Mouse (Mus musculus): Measurements from ENCODE around the gene Mrps27. TPM values are rescaled to one million over a fixed set of nuclear protein-coding genes. Genes with fewer than 3 reads are reported as not detected.
A peak's percentile ranks its signal among the peaks of the same experiment; 100 is the strongest.

Gene Mrps27
- polyA plus RNA-seq, 1 experiment from 2014 or later, result 29.9 TPM

- Histone ChIP-seq H3K36me3 (ENCODE audit: control insufficient read depth, insufficient read depth, low read length) (no peaks in the 10 kb centered on the region), H3K9me3 (ENCODE audit: control insufficient read depth, low read length) (no peaks in the 10 kb centered on the region), H3K4me2 (replicated peaks; ENCODE audit: low read depth) (no peak overlapping the region), H3K27ac (replicated peaks) (no peak overlapping the region), H3K4me1 (replicated peaks; ENCODE audit: control insufficient read depth, insufficient read depth) (no peaks in the 10 kb centered on the region), H3K27me3 (ENCODE audit: control insufficient read depth, insufficient read depth, low read length) (no peaks in the 10 kb centered on the region), H3K4me3 (ENCODE audit: low read depth, low read length) (no peak overlapping the region), H3K9ac (ENCODE audit: low read length) (no peak overlapping the region)
- peak; percentile 81 for DNase-seq (ENCODE audit: low spot score)
- TF ChIP-seq EP300 (optimal IDR thresholded peaks at IDR 0.05) (no peak), CTCF (IDR thresholded peaks at IDR 0.05; ENCODE audit: low read depth) (peak; percentile 97)
- whole genome bisulfite sequencing, result 35% methylated on average over 6 of the region's 6 CpGs
- no peak for ATAC-seq (ENCODE audit: low FRiP score, low TSS enrichment)
Measured at GRCm38 (mm10) chr13:99375550-99375949, 31.0 kb downstream of the Mrps27 start.

GRCm38 (mm10) chr13:99377055-99377454, 32.5 kb downstream of the Mrps27 start:
- 75% methylated on average over 6 of the region's 6 CpGs for WGBS
- H3K4me3 ChIP-seq (ENCODE audit: low read depth, low read length), result no peak overlapping the region
- no peaks in the 10 kb centered on the region for H3K4me1 ChIP-seq (replicated peaks; ENCODE audit: control insufficient read depth, insufficient read depth)
- H3K4me2 ChIP-seq (replicated peaks; ENCODE audit: low read depth), result no peak overlapping the region
- H3K27me3 ChIP-seq (ENCODE audit: control insufficient read depth, insufficient read depth, low read length), result no peaks in the 10 kb centered on the region
- no peaks in the 10 kb centered on the region for H3K36me3 ChIP-seq (ENCODE audit: control insufficient read depth, insufficient read depth, low read length)
- TF ChIP-seq CTCF (IDR thresholded peaks at IDR 0.05; ENCODE audit: low read depth) (no peak), EP300 (optimal IDR thresholded peaks at IDR 0.05) (no peak)
- DNase-seq (ENCODE audit: low spot score), result no peak
- no peak for ATAC-seq (ENCODE audit: low FRiP score, low TSS enrichment)
- no peak overlapping the region for H3K27ac ChIP-seq (replicated peaks)
- H3K9me3 ChIP-seq (ENCODE audit: control insufficient read depth, low read length), result no peaks in the 10 kb centered on the region
- no peak overlapping the region for H3K9ac ChIP-seq (ENCODE audit: low read length)

- Histone ChIP-seq H3K9me3 (ENCODE audit: control insufficient read depth, low read length) (no peaks in the 10 kb centered on the region), H3K9ac (ENCODE audit: low read length) (no peak overlapping the region), H3K4me2 (replicated peaks; ENCODE audit: low read depth) (no peak overlapping the region), H3K27ac (replicated peaks) (no peak overlapping the region), H3K27me3 (ENCODE audit: control insufficient read depth, insufficient read depth, low read length) (no peaks in the 10 kb centered on the region), H3K4me3 (ENCODE audit: low read depth, low read length) (no peak overlapping the region), H3K4me1 (replicated peaks; ENCODE audit: control insufficient read depth, insufficient read depth) (no peaks in the 10 kb centered on the region), H3K36me3 (ENCODE audit: control insufficient read depth, insufficient read depth, low read length) (no peaks in the 10 kb centered on the region)
- ATAC-seq (ENCODE audit: low FRiP score, low TSS enrichment) (no peak), DNase-seq (ENCODE audit: low spot score) (no peak)
- TF ChIP-seq CTCF (IDR thresholded peaks at IDR 0.05; ENCODE audit: low read depth) (no peak), EP300 (optimal IDR thresholded peaks at IDR 0.05) (no peak)
- WGBS, result 95% methylated on average over 1 of the region's 1 CpGs
Measured at GRCm38 (mm10) chr13:99378223-99378622, 33.6 kb downstream of the Mrps27 start.

- WGBS, result 55% methylated on average over 6 of the region's 6 CpGs
- Histone ChIP-seq H3K27ac (replicated peaks) (no peak overlapping the region), H3K4me1 (replicated peaks; ENCODE audit: control insufficient read depth, insufficient read depth) (no peaks in the 10 kb centered on the region), H3K27me3 (ENCODE audit: control insufficient read depth, insufficient read depth, low read length) (no peaks in the 10 kb centered on the region), H3K36me3 (ENCODE audit: control insufficient read depth, insufficient read depth, low read length) (no peaks in the 10 kb centered on the region), H3K9ac (ENCODE audit: low read length) (no peak overlapping the region), H3K4me3 (ENCODE audit: low read depth, low read length) (no peak overlapping the region), H3K9me3 (ENCODE audit: control insufficient read depth, low read length) (no peaks in the 10 kb centered on the region), H3K4me2 (replicated peaks; ENCODE audit: low read depth) (no peak overlapping the region)
- DNase-seq (ENCODE audit: low spot score) (no peak), ATAC-seq (ENCODE audit: low FRiP score, low TSS enrichment) (no peak)
- TF ChIP-seq EP300 (optimal IDR thresholded peaks at IDR 0.05) (no peak), CTCF (IDR thresholded peaks at IDR 0.05; ENCODE audit: low read depth) (no peak)
Measured at GRCm38 (mm10) chr13:99382373-99382772, 37.8 kb downstream of the Mrps27 start.

- Histone ChIP-seq H3K9ac (ENCODE audit: low read length) (no peak overlapping the region), H3K4me1 (replicated peaks; ENCODE audit: control insufficient read depth, insufficient read depth) (no peaks in the 10 kb centered on the region), H3K27me3 (ENCODE audit: control insufficient read depth, insufficient read depth, low read length) (no peaks in the 10 kb centered on the region), H3K9me3 (ENCODE audit: control insufficient read depth, low read length) (no peaks in the 10 kb centered on the region), H3K4me2 (replicated peaks; ENCODE audit: low read depth) (no peak overlapping the region), H3K4me3 (ENCODE audit: low read depth, low read length) (no peak overlapping the region), H3K27ac (replicated peaks) (no peak overlapping the region), H3K36me3 (ENCODE audit: control insufficient read depth, insufficient read depth, low read length) (no peaks in the 10 kb centered on the region)
- DNase-seq (ENCODE audit: low spot score), result no peak
- no peak for ATAC-seq (ENCODE audit: low FRiP score, low TSS enrichment)
- 67% methylated on average over 7 of the region's 7 CpGs for WGBS
- no peak for TF ChIP-seq CTCF (IDR thresholded peaks at IDR 0.05; ENCODE audit: low read depth)
- TF ChIP-seq EP300 (optimal IDR thresholded peaks at IDR 0.05), result no peak
Measured at GRCm38 (mm10) chr13:99384555-99385203, 40.1 kb downstream of the Mrps27 start.

GRCm38 (mm10) chr13:99385911-99386310, 41.3 kb downstream of the Mrps27 start:
- no peaks in the 10 kb centered on the region for H3K9me3 ChIP-seq (ENCODE audit: control insufficient read depth, low read length)
- H3K4me1 ChIP-seq (replicated peaks; ENCODE audit: control insufficient read depth, insufficient read depth), result no peaks in the 10 kb centered on the region
- no peak for TF ChIP-seq EP300 (optimal IDR thresholded peaks at IDR 0.05)
- TF ChIP-seq CTCF (IDR thresholded peaks at IDR 0.05; ENCODE audit: low read depth), result no peak
- ATAC-seq (ENCODE audit: low FRiP score, low TSS enrichment) (peak; percentile 59; the same call in 1 of the 2 replicates), DNase-seq (ENCODE audit: low spot score) (peak; percentile 26)
- H3K36me3 ChIP-seq (ENCODE audit: control insufficient read depth, insufficient read depth, low read length), result no peaks in the 10 kb centered on the region
- no peak overlapping the region for H3K4me2 ChIP-seq (replicated peaks; ENCODE audit: low read depth)
- no peak overlapping the region for H3K9ac ChIP-seq (ENCODE audit: low read length)
- no peak overlapping the region for H3K4me3 ChIP-seq (ENCODE audit: low read depth, low read length)
- no peak overlapping the region for H3K27ac ChIP-seq (replicated peaks)
- H3K27me3 ChIP-seq (ENCODE audit: control insufficient read depth, insufficient read depth, low read length), result no peaks in the 10 kb centered on the region
- 74% methylated on average over 6 of the region's 6 CpGs for WGBS

Measured in stomach, postnatal 0 days (tissue).